Mouse (Mus musculus) CD4-positive, CD25-positive, alpha-beta regulatory T cell, adult 2 months (primary cell): ENCODE measurements at regions not wholly inside any gene's neighbourhood (a gene's known extent, or its start where the extent isn't known, plus 50 kb on each side); places are given as distances from the start of the nearest gene placed in this dataset.
A peak's percentile ranks its signal among the peaks of the same experiment; 100 is the strongest.

Experiments
- DNase-seq: peaks from one replicate; pipeline ENCODE4 v3.0.0-alpha.2; 2012; ENCODE audit warnings: low read depth, low spot score

DNA sequence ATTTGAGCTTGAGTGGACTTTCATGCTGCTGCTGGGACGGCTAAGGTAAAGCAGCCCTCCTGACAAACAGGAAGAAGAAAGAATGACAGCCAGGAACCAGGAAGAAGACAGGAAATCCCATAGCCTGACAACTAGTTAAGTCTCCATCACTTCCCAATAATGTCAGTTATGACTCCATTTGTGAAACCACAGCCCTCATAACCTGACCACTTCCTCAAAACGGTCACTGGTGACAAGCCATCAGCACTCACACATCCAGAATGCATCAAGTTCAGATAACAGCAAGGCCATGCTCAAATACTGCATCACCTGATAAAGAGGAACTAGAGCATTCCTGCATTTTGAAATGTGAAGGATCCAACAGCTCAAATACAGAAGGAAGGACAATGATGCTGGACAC is 288.3 kb downstream of the Zfp706 start:
- DNase-seq, result peak; percentile 22

- DNase-seq, result no peak
Observed at GRCm38 (mm10) chr15:36717835-36718234, 289.7 kb downstream of the Zfp706 start.

DNA sequence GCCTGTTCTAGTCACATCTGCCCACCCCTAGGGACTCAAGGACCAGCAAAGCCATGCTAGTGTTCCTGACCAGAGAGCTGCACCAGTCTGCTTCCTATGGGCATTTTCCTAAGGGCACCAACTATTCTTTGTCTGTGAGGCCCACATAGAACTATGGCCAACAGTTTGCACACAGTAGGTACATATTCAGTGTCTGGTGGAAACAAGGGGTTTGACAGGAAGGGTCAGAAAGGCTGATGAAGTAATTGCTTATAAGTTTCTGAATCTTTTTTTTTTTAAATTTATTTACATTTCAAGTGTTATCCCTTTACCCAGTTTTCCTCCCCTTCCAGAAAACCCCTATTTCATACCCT is 290.9 kb downstream of the Zfp706 start:
- DNase-seq, result no peak

DNA sequence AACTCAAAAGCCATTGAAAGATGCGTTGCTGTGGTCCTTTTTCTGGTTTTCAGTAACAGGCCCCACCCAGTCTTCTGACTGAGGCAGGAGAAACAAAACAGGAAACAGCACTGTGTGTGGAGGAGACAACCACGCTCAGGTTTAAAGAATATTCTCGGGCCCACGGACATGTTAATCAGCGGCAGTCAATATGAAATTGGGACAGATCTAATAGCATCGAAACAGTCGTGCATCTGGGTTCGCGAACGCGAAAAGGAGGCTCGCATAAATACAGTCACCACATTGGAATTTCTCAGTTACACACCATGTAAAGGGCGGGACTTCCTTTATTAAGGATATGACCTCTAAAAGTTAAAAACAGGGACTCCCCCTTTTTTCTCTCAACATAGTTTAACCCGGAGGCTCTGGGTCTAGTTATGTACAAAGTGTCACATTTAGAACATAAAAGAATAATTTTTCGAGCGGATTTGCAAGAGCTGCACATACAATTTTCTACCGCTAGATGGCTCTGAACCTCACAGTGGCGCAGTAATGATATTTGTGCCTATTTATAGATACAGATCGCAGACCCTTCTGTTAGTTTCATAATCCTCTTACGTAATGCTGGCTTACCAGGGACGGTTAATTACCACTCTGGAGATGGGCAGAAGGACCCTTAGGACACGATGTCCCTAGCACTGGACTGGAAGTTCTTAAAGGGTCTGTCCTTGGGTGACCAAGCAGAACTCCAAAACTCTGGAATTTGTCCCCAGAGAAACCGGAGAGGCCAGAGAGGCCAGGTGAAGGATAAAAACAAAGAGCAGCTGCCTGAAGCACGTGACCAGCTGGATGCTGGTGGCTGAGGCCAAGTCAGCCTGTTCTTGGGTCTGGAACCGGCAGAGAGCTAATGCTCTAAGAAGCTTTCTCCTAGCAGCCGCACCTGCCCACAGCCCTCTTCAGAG is 291.6 kb downstream of the Zfp706 start:
- DNase-seq, result peak; percentile 92

GRCm38 (mm10) chr15:36715159-36715558 is 292.4 kb downstream of the Zfp706 start:
- peak; percentile 42 for DNase-seq

DNA sequence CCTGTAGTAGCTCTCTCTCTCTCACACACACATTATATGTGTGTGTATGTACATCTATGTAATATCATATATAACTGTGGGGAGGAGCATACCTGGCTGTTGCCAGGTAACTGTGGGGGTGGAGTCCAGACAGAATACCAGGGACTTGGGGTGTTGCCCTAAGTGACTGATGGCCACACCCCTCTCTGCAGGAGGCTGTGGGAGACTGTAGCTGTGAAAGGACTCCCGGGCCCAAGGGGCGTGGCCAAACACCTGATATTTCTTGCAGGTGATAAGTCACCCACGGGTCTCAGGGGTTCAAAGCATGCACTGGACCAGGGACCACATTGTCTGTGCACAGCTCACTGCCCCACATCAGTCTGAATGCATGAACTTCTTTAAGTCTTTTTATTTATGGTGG is 297.8 kb downstream of the Zfp706 start:
- DNase-seq, result no peak

DNA sequence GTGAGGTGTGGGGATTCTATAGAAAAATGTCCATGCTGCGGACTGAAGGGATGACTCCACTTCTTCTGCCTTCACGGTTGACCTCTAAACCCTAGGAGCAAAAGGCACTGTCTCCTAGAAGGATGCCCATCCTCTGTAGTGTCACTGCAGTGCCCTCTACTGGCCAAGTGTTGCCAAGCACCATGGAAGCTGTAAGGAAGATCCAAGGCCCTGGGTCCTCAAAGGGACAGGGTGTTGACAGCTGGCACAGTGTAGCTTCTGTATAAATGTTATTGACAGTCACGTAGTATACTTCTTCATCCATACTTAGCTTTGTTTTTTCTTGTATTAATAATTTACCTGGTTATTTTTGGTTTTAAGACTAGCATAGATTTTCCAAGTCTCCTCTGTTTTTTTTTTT is 299.1 kb downstream of the Zfp706 start:
- peak; percentile 91 for DNase-seq

DNA sequence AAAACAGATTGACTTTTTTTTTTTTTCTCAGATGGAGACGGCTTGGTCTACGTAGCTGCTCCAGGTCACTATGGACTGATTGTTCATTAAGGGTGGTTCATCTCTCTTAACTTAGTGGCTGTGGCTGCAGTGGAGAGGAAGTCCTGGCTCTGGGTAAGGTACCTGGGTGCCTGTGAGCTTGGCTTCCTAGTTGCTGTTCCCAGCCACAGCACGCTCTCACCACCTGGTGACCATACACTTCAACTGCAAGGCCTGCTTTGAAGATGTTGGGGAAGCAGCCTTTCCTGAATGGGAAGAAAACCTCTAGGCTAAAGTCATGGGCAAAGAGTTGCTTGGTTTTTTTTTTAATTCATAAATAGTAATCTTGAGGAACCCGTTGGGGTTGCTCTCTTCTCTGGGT is 301.6 kb downstream of the Zfp706 start:
- peak; percentile 80 for DNase-seq

DNA sequence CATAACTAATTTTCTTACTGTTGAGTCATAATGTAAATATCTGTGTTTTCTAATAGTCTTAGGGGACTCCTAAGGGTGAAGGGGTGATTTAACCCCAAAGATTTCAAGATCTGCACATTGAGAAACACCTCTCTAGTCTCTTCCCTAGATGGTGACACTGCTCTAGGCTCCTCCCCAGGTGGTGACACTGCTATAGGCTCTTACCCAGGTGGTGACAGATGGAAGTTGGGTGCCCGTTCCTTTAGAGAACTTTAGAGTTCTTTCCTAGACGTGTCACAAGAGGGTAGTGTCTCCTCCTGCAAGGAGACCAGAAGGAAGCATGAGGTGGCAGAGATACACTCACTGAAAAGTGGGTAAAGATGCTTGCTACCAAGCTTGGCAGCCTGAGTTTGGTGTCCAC is 302.2 kb downstream of the Zfp706 start:
- no peak for DNase-seq

GRCm38 (mm10) chr15:36701846-36702245 is 305.7 kb downstream of the Zfp706 start:
- DNase-seq, result no peak

DNA sequence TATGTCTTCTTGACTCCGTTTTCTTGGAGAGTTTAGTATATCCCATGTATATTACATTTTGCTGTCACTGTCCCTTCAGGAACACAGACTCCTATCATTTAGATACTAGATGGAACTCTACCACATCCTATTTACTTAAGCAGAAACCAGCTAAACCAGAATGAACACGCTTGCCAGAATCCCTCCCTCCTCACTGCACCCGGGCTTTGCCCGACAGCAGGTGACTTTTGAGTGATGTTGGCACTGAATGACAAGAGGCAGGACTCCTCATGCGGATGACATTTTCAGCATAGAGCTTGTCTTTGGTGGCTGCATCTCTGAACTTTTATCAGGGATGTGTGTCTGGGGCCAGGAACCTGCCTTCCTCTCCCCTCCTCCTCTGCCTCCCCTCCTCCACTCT is 307.4 kb downstream of the Zfp706 start:
- no peak for DNase-seq

GRCm38 (mm10) chr15:36695199-36696129 is 312.1 kb downstream of the Zfp706 start:
- DNase-seq, result no peak

GRCm38 (mm10) chr15:36691002-36691652 is 316.4 kb downstream of the Zfp706 start:
- no peak for DNase-seq

DNA sequence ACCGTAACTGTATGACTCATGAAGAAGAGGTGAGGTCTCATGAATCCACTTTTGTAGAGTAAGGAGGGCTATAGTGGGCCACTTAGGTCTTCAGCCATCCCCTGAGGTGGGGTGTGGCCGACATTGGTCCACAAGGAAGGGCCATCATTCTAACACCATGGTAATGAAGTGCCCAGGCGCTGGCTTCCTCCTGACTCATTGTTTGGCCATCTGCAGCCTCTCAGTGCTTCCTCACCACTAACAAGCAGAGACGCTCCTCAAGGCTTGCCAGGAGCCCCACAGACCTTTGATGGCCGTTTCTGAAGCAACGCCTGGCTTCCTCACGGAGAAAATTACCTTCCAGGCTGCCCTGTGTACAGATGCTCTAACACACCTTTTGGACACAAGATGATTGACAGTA is 317.7 kb downstream of the Zfp706 start:
- no peak for DNase-seq

- no peak for DNase-seq
Observed at GRCm38 (mm10) chr15:36689301-36689700, 318.3 kb downstream of the Zfp706 start.

DNA sequence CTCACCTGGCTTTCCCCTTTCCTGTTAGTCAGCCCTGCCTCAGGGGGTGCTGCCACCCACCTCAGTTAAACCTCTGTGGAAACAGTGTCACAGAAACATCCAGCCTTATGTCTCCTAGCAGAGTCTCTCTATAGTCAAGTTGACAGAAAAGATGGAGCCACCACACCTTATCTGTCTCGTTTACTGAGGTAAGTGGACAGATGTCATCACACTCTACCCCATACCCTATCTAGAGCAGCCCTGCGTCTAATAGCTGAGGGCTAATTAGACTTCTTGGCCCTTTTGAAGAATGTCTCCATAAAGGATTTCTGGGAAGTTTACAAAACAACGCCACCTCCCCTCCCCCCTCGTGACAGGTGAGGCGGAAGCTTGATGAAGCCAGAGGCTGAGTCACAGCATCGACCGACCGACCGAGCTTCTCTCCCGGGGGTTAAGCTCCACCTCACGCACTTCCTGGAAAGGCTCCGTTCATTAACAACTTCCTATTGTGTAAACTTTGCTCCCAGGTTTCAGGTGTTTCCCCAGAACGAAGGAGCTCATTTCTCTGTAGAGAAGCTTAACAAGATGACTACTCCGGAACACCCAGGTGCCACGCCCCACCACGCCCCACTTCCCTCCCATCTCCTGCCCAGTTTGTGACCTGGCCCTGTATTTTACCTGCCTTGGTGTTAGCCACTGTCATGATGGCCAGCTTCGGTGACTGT is 319.4 kb downstream of the Zfp706 start:
- peak; percentile 73 for DNase-seq

- no peak for DNase-seq
Observed at GRCm38 (mm10) chr15:36684684-36685083, 322.9 kb downstream of the Zfp706 start.

DNA sequence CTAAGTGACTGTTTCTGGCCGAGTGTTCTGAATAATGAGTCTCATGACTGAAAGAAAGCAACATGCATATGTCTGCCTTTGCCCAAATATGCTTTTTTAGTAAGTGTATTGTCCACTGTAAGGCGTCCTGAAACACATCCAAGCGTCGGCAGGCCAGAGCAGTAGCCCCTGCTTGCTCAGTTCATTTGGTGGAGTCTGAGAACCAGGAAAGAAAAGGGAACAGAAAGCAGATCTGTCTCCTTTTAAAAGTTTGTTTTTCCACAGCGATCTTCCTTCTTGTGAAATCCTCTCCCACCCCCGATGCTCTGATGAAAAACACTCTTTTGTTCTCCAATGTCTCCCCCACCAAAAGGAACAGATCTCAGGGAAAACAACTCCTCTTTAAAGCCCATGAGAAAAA is 324.7 kb downstream of the Zfp706 start:
- DNase-seq, result no peak

DNA sequence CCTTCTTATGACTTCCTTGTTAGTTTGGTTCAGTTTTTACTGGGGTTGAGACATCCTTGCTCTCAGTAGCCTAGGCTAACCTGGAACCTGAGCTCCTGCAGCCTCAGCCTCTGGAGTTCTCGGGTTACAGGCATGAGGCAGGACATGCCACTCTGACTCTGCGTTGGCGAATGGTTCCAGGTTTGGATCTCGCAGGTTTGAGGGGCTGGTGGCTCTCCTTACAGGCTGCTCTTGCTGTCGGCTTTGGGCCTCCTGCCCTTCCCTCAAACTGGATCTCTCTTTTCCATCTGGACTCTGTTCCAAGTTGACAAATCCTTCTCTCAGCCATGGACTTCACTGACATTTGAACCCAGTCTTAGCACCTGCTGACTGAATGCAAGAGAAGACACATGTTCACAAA is 325.4 kb downstream of the Zfp706 start:
- DNase-seq, result no peak

- no peak for DNase-seq
Observed at GRCm38 (mm10) chr15:36680361-36681140, 327.0 kb downstream of the Zfp706 start.

DNA sequence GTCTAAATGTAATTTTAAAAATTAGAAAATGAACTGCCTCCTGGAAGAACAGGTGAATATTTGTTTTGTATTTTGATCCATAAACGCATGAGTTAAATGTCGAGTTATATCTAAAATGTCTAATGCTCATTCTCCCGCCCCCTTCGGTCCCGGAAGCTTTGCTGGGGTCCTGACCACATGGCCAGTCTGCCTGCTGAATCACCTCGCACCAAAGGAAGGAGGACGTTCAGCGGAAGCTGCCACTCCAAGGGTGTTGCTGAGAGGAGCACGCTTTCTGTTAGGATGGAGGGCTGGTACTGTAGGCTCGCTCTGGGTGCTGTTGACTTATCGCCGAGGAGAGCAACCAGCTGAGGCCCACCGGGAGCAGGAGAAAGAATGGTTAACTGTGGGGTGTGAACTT is 328.0 kb downstream of the Zfp706 start:
- DNase-seq, result no peak
